In the genomic region with DNA sequence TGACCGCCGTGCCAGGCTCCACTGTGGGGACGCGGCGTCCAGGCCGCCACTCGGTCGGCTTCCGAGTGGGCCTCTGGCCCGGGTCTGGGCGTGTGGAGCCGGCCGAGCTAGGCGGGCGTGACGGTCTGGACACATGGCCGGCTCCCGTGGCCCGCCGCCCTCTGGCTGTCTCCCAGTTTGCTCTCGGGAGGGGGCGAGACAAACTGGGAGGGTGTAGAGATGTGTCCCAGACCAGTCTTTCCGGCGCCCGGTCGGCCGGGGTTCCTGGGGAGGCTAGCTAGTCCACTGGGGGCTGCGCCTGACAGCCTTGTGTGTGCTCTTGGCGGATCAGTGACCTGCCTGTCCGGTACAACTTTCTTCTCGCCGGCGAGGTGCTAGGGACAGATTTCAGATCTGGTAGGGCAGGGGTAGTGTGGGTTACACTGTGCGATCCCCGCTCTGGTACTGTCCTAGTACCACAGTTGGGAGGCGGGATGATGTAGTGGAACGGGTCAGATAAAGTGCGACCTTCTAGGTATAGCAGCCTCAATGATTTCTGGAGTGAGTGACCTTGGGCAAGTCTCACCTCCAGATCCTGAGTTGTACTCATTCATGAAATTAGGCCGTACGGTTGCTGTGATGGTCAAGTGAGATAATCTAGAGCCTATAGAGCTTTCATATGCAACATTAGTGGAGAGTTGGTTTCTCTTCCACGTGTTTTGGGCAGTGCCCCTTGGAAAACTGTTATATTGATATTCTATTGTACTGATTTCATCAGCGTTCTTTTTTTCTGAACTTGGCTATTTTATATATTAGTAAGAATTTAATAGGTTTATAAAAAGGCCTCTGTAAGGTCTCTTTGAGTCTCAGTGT, we compare ENCODE assay signal across 8 mouse cellular contexts. TPM values are rescaled to one million over a fixed set of nuclear protein-coding genes. Genes with fewer than 3 reads are reported as not detected.
DNase-seq lines count a peak whose midpoint lies in the region; ATAC-seq and TF ChIP-seq lines count a peak whose summit lies in the region.

No protein-coding gene starts in this region.

- peak overlapping the region; percentile 98 for H3K4me3 ChIP-seq in embryonic facial prominence, embryonic 14.5 days (ENCODE audit: low read depth, low read length)
- peak overlapping the region; percentile 93 for H3K4me3 ChIP-seq in kidney, adult 2 months (ENCODE audit: insufficient read depth, low read depth, low read length)
- peak overlapping the region; percentile 98 for H3K4me3 ChIP-seq in limb, embryonic 14.5 days (replicated peaks; ENCODE audit: low read length)
- H3K4me3 ChIP-seq in midbrain, embryonic 14.5 days (replicated peaks; ENCODE audit: low read depth, low read length): peak overlapping the region; percentile 97

- no peak for TF ChIP-seq CTCF in kidney, adult 2 months (conservative IDR thresholded peaks at IDR 0.05; ENCODE audit: insufficient read depth, insufficient read length, low read depth, low read length)

- no peaks in the 10 kb centered on the region for H3K36me3 ChIP-seq in embryonic facial prominence, embryonic 14.5 days (ENCODE audit: control insufficient read depth, insufficient read depth, low read length)
- H3K36me3 ChIP-seq in kidney, adult 2 months (ENCODE audit: control insufficient read depth, insufficient read depth, low read length): no peaks in the 10 kb centered on the region
- H3K36me3 ChIP-seq in limb, embryonic 14.5 days (ENCODE audit: control insufficient read depth, insufficient read depth, low read length): peaks cover under 1% of the 10 kb centered on the region; the same call in 1 of the 2 replicates
- no peaks in the 10 kb centered on the region for H3K36me3 ChIP-seq in midbrain, embryonic 14.5 days (ENCODE audit: control insufficient read depth, insufficient read depth, low read length)
- no peaks in the 10 kb centered on the region for H3K36me3 ChIP-seq in splenic B cell, adult 2 months (ENCODE audit: control insufficient read depth, insufficient read depth, low read length, poor library complexity, severe bottlenecking)

- peak overlapping the region; percentile 98 for H3K9ac ChIP-seq in embryonic facial prominence, embryonic 14.5 days (ENCODE audit: low read depth, low read length)
- H3K9ac ChIP-seq in limb, embryonic 14.5 days (ENCODE audit: low read depth, low read length, severe bottlenecking): peak overlapping the region; percentile 96
- peak overlapping the region; percentile 93 for H3K9ac ChIP-seq in midbrain, embryonic 14.5 days (replicated peaks; ENCODE audit: low read length)

- H3K27me3 ChIP-seq in embryonic facial prominence, embryonic 14.5 days (replicated peaks; ENCODE audit: control insufficient read depth, insufficient read depth, low read length): no peaks in the 10 kb centered on the region
- H3K27me3 ChIP-seq in kidney, adult 2 months (replicated peaks; ENCODE audit: control insufficient read depth, insufficient read depth, low read length): no peaks in the 10 kb centered on the region
- H3K27me3 ChIP-seq in limb, embryonic 14.5 days (ENCODE audit: control insufficient read depth, insufficient read depth, low read length): no peaks in the 10 kb centered on the region
- no peaks in the 10 kb centered on the region for H3K27me3 ChIP-seq in midbrain, embryonic 14.5 days (ENCODE audit: control insufficient read depth, insufficient read depth, low read length)
- H3K27me3 ChIP-seq in splenic B cell, adult 2 months (ENCODE audit: control insufficient read depth, insufficient read depth, low read length, poor library complexity, severe bottlenecking): no peaks in the 10 kb centered on the region

- peak; percentile 43 for DNase-seq in embryo, embryonic 10.5 days (ENCODE audit: low spot score)
- DNase-seq in embryo, embryonic 9.5 days (ENCODE audit: extremely low spot score): no peak
- DNase-seq in embryonic facial prominence, embryonic 14.5 days (ENCODE audit: low spot score): peak; percentile 5
- peak; percentile 57 for DNase-seq in heart, adult 8-10 months (ENCODE audit: low spot score)
- peak; percentile 66 for DNase-seq in kidney, adult 2 months
- DNase-seq in limb, embryonic 14.5 days (ENCODE audit: low spot score): peak; percentile 12
- no peak for DNase-seq in midbrain, embryonic 14.5 days
- DNase-seq in splenic B cell, adult 2 months (ENCODE audit: low read depth, low spot score): peak; percentile 35

- peaks cover 9% of the 10 kb centered on the region for H3K4me1 ChIP-seq in embryonic facial prominence, embryonic 14.5 days (ENCODE audit: control insufficient read depth, insufficient read depth, low read length)
- H3K4me1 ChIP-seq in kidney, adult 2 months (ENCODE audit: control insufficient read depth, insufficient read depth, low read length): peaks cover 5% of the 10 kb centered on the region; the same call in 1 of the 2 replicates
- H3K4me1 ChIP-seq in limb, embryonic 14.5 days (ENCODE audit: control insufficient read depth, insufficient read depth, low read length): peaks cover 3% of the 10 kb centered on the region; the same call in 1 of the 2 replicates
- H3K4me1 ChIP-seq in midbrain, embryonic 14.5 days (ENCODE audit: control insufficient read depth, insufficient read depth, low read length): peaks cover 14% of the 10 kb centered on the region

- TF ChIP-seq POLR2A in kidney, adult 2 months (IDR thresholded peaks at IDR 0.05; ENCODE audit: low read depth, low read length): no peak
- no peak for TF ChIP-seq POLR2A in limb, embryonic 14.5 days (IDR thresholded peaks at IDR 0.05; ENCODE audit: borderline replicate concordance, extremely low read depth, insufficient read depth, insufficient read length)

- H3K4me2 ChIP-seq in embryonic facial prominence, embryonic 14.5 days (ENCODE audit: low read depth, low read length): peak overlapping the region; percentile 76
- H3K4me2 ChIP-seq in limb, embryonic 14.5 days (replicated peaks; ENCODE audit: low read depth, low read length, severe bottlenecking): peak overlapping the region; percentile 72
- peak overlapping the region; percentile 93 for H3K4me2 ChIP-seq in midbrain, embryonic 14.5 days (ENCODE audit: low read length)

- WGBS in embryonic facial prominence, embryonic 14.5 days: under 1% methylated on average over 20 of the region's 42 CpGs
- under 1% methylated on average over 42 of the region's 42 CpGs for WGBS in kidney, adult 2 months
- WGBS in limb, embryonic 14.5 days: under 1% methylated on average over 36 of the region's 42 CpGs
- WGBS in midbrain, embryonic 14.5 days: under 1% methylated on average over 42 of the region's 42 CpGs

- peak overlapping the region; percentile 94 for H3K27ac ChIP-seq in embryonic facial prominence, embryonic 14.5 days (replicated peaks; ENCODE audit: low read depth, low read length)
- peak overlapping the region; percentile 71 for H3K27ac ChIP-seq in kidney, adult 2 months (ENCODE audit: insufficient read depth, low read depth, low read length)
- H3K27ac ChIP-seq in limb, embryonic 14.5 days (replicated peaks; ENCODE audit: low read depth, low read length): peak overlapping the region; percentile 88
- peak overlapping the region; percentile 88 for H3K27ac ChIP-seq in midbrain, embryonic 14.5 days (replicated peaks; ENCODE audit: low read depth, low read length)

- no peaks in the 10 kb centered on the region for H3K9me3 ChIP-seq in embryonic facial prominence, embryonic 14.5 days (ENCODE audit: control insufficient read depth, low read length)
- H3K9me3 ChIP-seq in limb, embryonic 14.5 days (ENCODE audit: control insufficient read depth, low read length): no peaks in the 10 kb centered on the region
- H3K9me3 ChIP-seq in midbrain, embryonic 14.5 days (ENCODE audit: control insufficient read depth, low read length): no peaks in the 10 kb centered on the region

- ATAC-seq in embryonic facial prominence, embryonic 14.5 days (ENCODE audit: low read depth): peak; percentile 78
- peak; percentile 63 for ATAC-seq in limb, embryonic 14.5 days (ENCODE audit: low FRiP score, low read depth)
- peak; percentile 75 for ATAC-seq in midbrain, embryonic 14.5 days (ENCODE audit: low FRiP score, low TSS enrichment)

RNA-seq across cellular contexts. Expression of a gene that starts 0.8 kb away (rescaled TPM):
- polyA plus RNA-seq in embryonic facial prominence, embryonic 14.5 days (2014; fragmentation: Nextera tagmentation; extraction: Ambion mirVana): 20.7 and 22.9 TPM in 2 replicates
- total RNA-seq in heart, adult 8-10 months (2022): 10 to 100 TPM; 88.7 to 97.8 (median 95.2) TPM
- polyA plus RNA-seq in kidney, adult 2 months (2012; rRNA removed): 17.9 and 22.3 TPM in 2 replicates
- 40.2 and 49.2 TPM in 2 replicates for polyA plus RNA-seq in limb, embryonic 14.5 days (2012; rRNA removed)
- polyA plus RNA-seq in limb, embryonic 14.5 days (2014; fragmentation: Nextera tagmentation; extraction: Ambion mirVana): 17.4 and 18.1 TPM in 2 replicates
- polyA plus RNA-seq in midbrain, embryonic 14.5 days (2014; fragmentation: Nextera tagmentation; extraction: Ambion mirVana): 19.2 and 21.3 TPM in 2 replicates

RNA-seq across cellular contexts. Expression of a gene that starts 32.1 kb away (rescaled TPM):
- 67.6 and 70.6 TPM in 2 replicates for polyA plus RNA-seq in embryonic facial prominence, embryonic 14.5 days (2014; fragmentation: Nextera tagmentation; extraction: Ambion mirVana)
- 10 to 100 TPM; 41.0 to 55.2 (median 45.0) TPM for total RNA-seq in heart, adult 8-10 months (2022)
- polyA plus RNA-seq in kidney, adult 2 months (2012; rRNA removed): 26.2 and 27.1 TPM in 2 replicates
- 57.1 and 59.0 TPM in 2 replicates for polyA plus RNA-seq in limb, embryonic 14.5 days (2012; rRNA removed)
- polyA plus RNA-seq in limb, embryonic 14.5 days (2014; fragmentation: Nextera tagmentation; extraction: Ambion mirVana): 72.0 and 72.4 TPM in 2 replicates
- polyA plus RNA-seq in midbrain, embryonic 14.5 days (2014; fragmentation: Nextera tagmentation; extraction: Ambion mirVana): 54.8 and 71.6 TPM in 2 replicates

RNA-seq across cellular contexts. Expression of a gene that starts 42.2 kb away (rescaled TPM):
- 15.7 and 16.3 TPM in 2 replicates for polyA plus RNA-seq in embryonic facial prominence, embryonic 14.5 days (2014; fragmentation: Nextera tagmentation; extraction: Ambion mirVana)
- 10 to 100 TPM in 1 of 4 experiments, 1 to 10 TPM in 3; 8.0 to 11.8 (median 8.8) TPM for total RNA-seq in heart, adult 8-10 months (2022)
- 7.5 and 9.4 TPM in 2 replicates for polyA plus RNA-seq in kidney, adult 2 months (2012; rRNA removed)
- polyA plus RNA-seq in limb, embryonic 14.5 days (2012; rRNA removed): 18.0 and 20.5 TPM in 2 replicates
- polyA plus RNA-seq in limb, embryonic 14.5 days (2014; fragmentation: Nextera tagmentation; extraction: Ambion mirVana): 14.1 and 17.4 TPM in 2 replicates
- 14.4 and 21.7 TPM in 2 replicates for polyA plus RNA-seq in midbrain, embryonic 14.5 days (2014; fragmentation: Nextera tagmentation; extraction: Ambion mirVana)

RNA-seq across cellular contexts. Expression of a gene that starts 58.6 kb away (rescaled TPM):
- 53.3 and 58.3 TPM in 2 replicates for polyA plus RNA-seq in embryonic facial prominence, embryonic 14.5 days (2014; fragmentation: Nextera tagmentation; extraction: Ambion mirVana)
- 100 to 1,000 TPM; 128 to 158 (median 144) TPM for total RNA-seq in heart, adult 8-10 months (2022)
- polyA plus RNA-seq in kidney, adult 2 months (2012; rRNA removed): 66.6 and 67.6 TPM in 2 replicates
- 112 and 139 TPM in 2 replicates for polyA plus RNA-seq in limb, embryonic 14.5 days (2012; rRNA removed)
- 55.3 and 62.6 TPM in 2 replicates for polyA plus RNA-seq in limb, embryonic 14.5 days (2014; fragmentation: Nextera tagmentation; extraction: Ambion mirVana)
- 54.6 and 57.2 TPM in 2 replicates for polyA plus RNA-seq in midbrain, embryonic 14.5 days (2014; fragmentation: Nextera tagmentation; extraction: Ambion mirVana)

Comparison
In these comparisons a context has a peak if more than half of its experiments do, and no peak if none do; other contexts are left out.
1. DNase-seq: peak in embryo, embryonic 10.5 days (single experiment), embryonic facial prominence, embryonic 14.5 days (single experiment), heart, adult 8-10 months (single experiment), kidney, adult 2 months (single experiment), limb, embryonic 14.5 days (single experiment) and splenic B cell, adult 2 months (single experiment); none in embryo, embryonic 9.5 days (single experiment) and midbrain, embryonic 14.5 days (single experiment).
2. Peak in every context shown above with its lines, with median percentiles within 50 percentile points of each other: ATAC-seq, H3K27ac ChIP-seq, H3K4me2 ChIP-seq, H3K4me3 ChIP-seq and H3K9ac ChIP-seq.